Mouse (Mus musculus) stomach, postnatal 0 days (tissue): ENCODE results near the gene Catsperz.

Source experiments
- CTCF ChIP-seq: IDR thresholded peaks from 2 replicates; pipeline ENCODE4 v1.5.1; 2016; ENCODE audit warnings: antibody characterized with exemption, low read depth, mild to moderate bottlenecking, moderate library complexity
- EP300 ChIP-seq: optimal IDR thresholded peaks from 2 replicates; pipeline ENCODE3; 2016; ENCODE audit warnings: antibody characterized with exemption

- no peak for TF ChIP-seq EP300
- no peak for TF ChIP-seq CTCF
Observed at GRCm38 (mm10) chr19:6876799-6877198, 48.4 kb downstream of the Catsperz start.
